Mouse (Mus musculus): Measurements from ENCODE around the gene Uap1. TPM values are rescaled to one million over a fixed set of nuclear protein-coding genes. Genes with fewer than 3 reads are reported as not detected.
"Not testable (repeated sequence)": the region's sequence is repeated elsewhere in the genome, so short reads cannot be mapped to it uniquely, and the experiment has no call there.

Uap1 gene
- polyA plus RNA-seq, 1 experiment from 2014 or later = 57.9 TPM

DNA sequence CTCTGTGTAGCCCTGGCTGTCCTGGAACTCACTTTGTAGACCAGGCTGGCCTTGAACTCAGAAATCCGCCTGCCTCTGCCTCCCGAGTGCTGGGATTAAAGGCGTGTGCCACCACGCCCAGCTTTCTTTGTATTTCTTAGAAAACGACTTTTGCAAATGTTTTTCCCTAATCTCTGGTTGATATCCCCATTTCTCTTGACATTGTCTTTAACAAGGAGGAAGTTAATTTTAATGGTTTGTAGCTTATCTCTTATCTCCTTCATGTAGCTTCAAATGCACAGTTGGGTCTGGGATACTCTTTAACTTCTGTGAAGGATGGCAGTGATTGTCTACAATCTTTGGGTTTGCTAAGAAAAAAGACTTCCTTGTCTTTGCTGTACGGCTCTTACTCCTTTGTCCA lies 71.9 kb downstream of the Uap1 start:
- not testable (repeated sequence) for H3K9ac ChIP-seq (replicated peaks; ENCODE audit: low read length); H3K27ac ChIP-seq (ENCODE audit: low read length); H3K4me3 ChIP-seq (ENCODE audit: low read length); H3K4me2 ChIP-seq (replicated peaks; ENCODE audit: low read depth, low read length); H3K9me3 ChIP-seq (ENCODE audit: low read length); H3K27me3 ChIP-seq (ENCODE audit: insufficient read depth, low read length); H3K36me3 ChIP-seq (ENCODE audit: insufficient read depth, low read length); ATAC-seq (ENCODE audit: low FRiP score, low TSS enrichment); H3K4me1 ChIP-seq (ENCODE audit: insufficient read depth, low read length)
- WGBS = 94% methylated on average over 6 of the region's 6 CpGs

Other genes starting within 250 kb of the Uap1 start
- not detected in 2 replicates for gene Ccdc190, start 246.3 kb downstream of the Uap1 start, polyA plus RNA-seq (2015; fragmentation: Nextera tagmentation; extraction: Ambion mirVana)
- 11.6 and 13.9 TPM in 2 replicates for gene Hsd17b7, start 205.7 kb downstream of the Uap1 start, polyA plus RNA-seq (2015; fragmentation: Nextera tagmentation; extraction: Ambion mirVana)
- 33.1 and 35.7 TPM in 2 replicates for gene Ddr2, start 64.2 kb downstream of the Uap1 start, polyA plus RNA-seq (2015; fragmentation: Nextera tagmentation; extraction: Ambion mirVana)
- 7.8 and 8.7 TPM in 2 replicates for gene Uhmk1, start 40.4 kb upstream of the Uap1 start, polyA plus RNA-seq (2015; fragmentation: Nextera tagmentation; extraction: Ambion mirVana)
- not detected in 2 replicates for gene Sh2d1b2, start 57.8 kb upstream of the Uap1 start, polyA plus RNA-seq (2015; fragmentation: Nextera tagmentation; extraction: Ambion mirVana)
- gene Sh2d1b1, start 102.4 kb upstream of the Uap1 start, polyA plus RNA-seq (2015; fragmentation: Nextera tagmentation; extraction: Ambion mirVana) = 0.16 TPM in 1 of 2 replicates, not detected in the other
- 6.5 and 6.8 TPM in 2 replicates for gene Gm7694, start 131.4 kb upstream of the Uap1 start, polyA plus RNA-seq (2015; fragmentation: Nextera tagmentation; extraction: Ambion mirVana)
- gene Spata46, start 133.8 kb upstream of the Uap1 start, polyA plus RNA-seq (2015; fragmentation: Nextera tagmentation; extraction: Ambion mirVana) = 2.1 and 2.3 TPM in 2 replicates

Data from kidney, embryonic 16.5 days (tissue).